ENCODE assay signal across 9 mouse cellular contexts in genomic region chr3:121489462-121490118, GRCm38 (mm10). TPM values are rescaled to one million over a fixed set of nuclear protein-coding genes. Genes with fewer than 3 reads are reported as not detected.
A peak's percentile ranks its signal among the peaks of the same experiment; 100 is the strongest.
DNase-seq lines count a peak whose midpoint lies in the region; ATAC-seq lines count a peak whose summit lies in the region.
"Had no signal": no experiment of that assay in that cellular context is flagged by ENCODE, and none has a peak within 500 bp of the region (broad histone marks: within the 10 kb centered on the region; RNA-seq: fewer than 3 reads in every experiment).

No protein-coding gene starts in this region.

- H3K27ac ChIP-seq in hindbrain, embryonic 12.5 days: peak overlapping the region; percentile 41; the same call in 1 of the 2 replicates
- 0 out of 2 replicates have a peak overlapping the region, but pooled peaks have one; percentile 4 for H3K27ac ChIP-seq in stomach, embryonic 15.5 days

- no peak overlapping the region for H3K4me2 ChIP-seq in hindbrain, embryonic 12.5 days (replicated peaks)
- no peak overlapping the region for H3K4me2 ChIP-seq in stomach, embryonic 15.5 days
- H3K4me2 ChIP-seq: lung, embryonic 14.5 days had no signal

- peak; percentile 68 for DNase-seq in retina, postnatal 1 day
- no peak for DNase-seq in retina, embryonic 14.5 days (ENCODE audit: low spot score)
- peak; percentile 34 to 69 for DNase-seq in left cerebral cortex, postnatal 25 days (ENCODE audit: low spot score in 2 of 2)
- DNase-seq in thymus, postnatal 10 days (ENCODE audit: low spot score in 2 of 2): no peak
- no peak for DNase-seq in c-Kit-positive CD71-positive TER-119-positive erythroid progenitor cells, embryonic 14.5 days (ENCODE audit: low spot score)
- DNase-seq: gastrocnemius, postnatal 36 days; lung, embryonic 14.5 days had no signal

- peaks cover 20% of the 10 kb centered on the region for H3K4me1 ChIP-seq in hindbrain, embryonic 12.5 days
- peaks cover 9% of the 10 kb centered on the region; the same call in 1 of the 2 replicates for H3K4me1 ChIP-seq in stomach, embryonic 15.5 days

- WGBS in hindbrain, embryonic 12.5 days: 49% methylated on average over 12 of the region's 12 CpGs
- 63% methylated on average over 12 of the region's 12 CpGs for WGBS in stomach, embryonic 15.5 days

- H3K36me3 ChIP-seq in hindbrain, embryonic 12.5 days: no peaks in the 10 kb centered on the region
- no peaks in the 10 kb centered on the region for H3K36me3 ChIP-seq in stomach, embryonic 15.5 days

- no peaks in the 10 kb centered on the region for H3K27me3 ChIP-seq in hindbrain, embryonic 12.5 days
- no peaks in the 10 kb centered on the region for H3K27me3 ChIP-seq in stomach, embryonic 15.5 days (replicated peaks)

- H3K4me3 ChIP-seq in hindbrain, embryonic 12.5 days: no peak overlapping the region
- no peak overlapping the region for H3K4me3 ChIP-seq in stomach, embryonic 15.5 days (replicated peaks)

- peak; percentile 30; the same call in 1 of the 2 replicates for ATAC-seq in hindbrain, embryonic 12.5 days (ENCODE audit: low FRiP score)
- no peak; the same call in 1 of the 2 replicates for ATAC-seq in stomach, embryonic 15.5 days (ENCODE audit: insufficient read depth, low FRiP score, low read depth)

- no peaks in the 10 kb centered on the region for H3K9me3 ChIP-seq in hindbrain, embryonic 12.5 days (replicated peaks)
- H3K9me3 ChIP-seq in stomach, embryonic 15.5 days: no peaks in the 10 kb centered on the region

- H3K9ac ChIP-seq in hindbrain, embryonic 12.5 days: no peak overlapping the region
- no peak overlapping the region for H3K9ac ChIP-seq in stomach, embryonic 15.5 days
- H3K9ac ChIP-seq: lung, embryonic 14.5 days had no signal

- intact Hi-C loops in left cerebral cortex, postnatal 25 days (cut with DNase I): no loop called here

RNA-seq across cellular contexts. Expression of gene Slc44a3, which starts 42.6 kb away (rescaled TPM):
- 0.97 and 1.5 TPM in 2 replicates for polyA plus RNA-seq in hindbrain, embryonic 12.5 days (2016; fragmentation: Nextera tagmentation; extraction: Ambion mirVana)
- total RNA-seq in left cerebral cortex, postnatal 25 days (2021): not detected
- 35.4 and 46.9 TPM in 2 replicates for polyA plus RNA-seq in stomach, embryonic 15.5 days (2015; fragmentation: Nextera tagmentation; extraction: Ambion mirVana)
- total RNA-seq: gastrocnemius, postnatal 36 days had no signal

Comparison
In these comparisons a context has a peak if more than half of its experiments do, and no peak if none do; other contexts are left out.
1. DNase-seq: peak in retina, postnatal 1 day (single experiment) and left cerebral cortex, postnatal 25 days (2 of 2); none in retina, embryonic 14.5 days (single experiment), thymus, postnatal 10 days (0 of 2) and c-Kit-positive CD71-positive TER-119-positive erythroid progenitor cells, embryonic 14.5 days (single experiment).
2. RNA of gene Slc44a3, which starts 42.6 kb away (polyA plus RNA-seq): 35.4 to 46.9 TPM in stomach, embryonic 15.5 days; 0.97 to 1.5 TPM in hindbrain, embryonic 12.5 days; every median in the first group is over 10 times any median in the second.